Mouse (Mus musculus) neural tube, embryonic 11.5 days (tissue): ENCODE measurements around the gene Ftcd. TPM values are rescaled to one million over a fixed set of nuclear protein-coding genes. Genes with fewer than 3 reads are reported as not detected.

Experiments
- polyA plus RNA-seq: library from polyadenylated mRNA; unstranded; fragments of >200 nt; fragmentation: Nextera tagmentation; extraction: Ambion mirVana; gene quantifications from 2 replicates; pipeline ENCODE4 v1.2.1, GENCODE M21; 2014

The Ftcd gene
- polyA plus RNA-seq, 1 experiment from 2014 or later: not detected

Other genes starting within 250 kb of the Ftcd start
- gene Dip2a, start 230.4 kb upstream of the Ftcd start, polyA plus RNA-seq: 4.3 and 4.7 TPM in 2 replicates
- not detected in 2 replicates for gene AC141477.1, start 135.2 kb upstream of the Ftcd start, polyA plus RNA-seq
- gene Pcnt, start 132.9 kb upstream of the Ftcd start, polyA plus RNA-seq: 15.6 and 16.9 TPM in 2 replicates
- gene 2610028H24Rik, start 126.6 kb upstream of the Ftcd start, polyA plus RNA-seq: not detected in 2 replicates
- gene Mcm3ap, start 106.7 kb upstream of the Ftcd start, polyA plus RNA-seq: 75.1 and 79.7 TPM in 2 replicates
- 5.6 and 5.9 TPM in 2 replicates for gene Ybey, start 106.5 kb upstream of the Ftcd start, polyA plus RNA-seq
- gene Lss, start 44.1 kb upstream of the Ftcd start, polyA plus RNA-seq: 47.9 and 60.9 TPM in 2 replicates
- not detected in 2 replicates for gene Spatc1l, start 13.4 kb upstream of the Ftcd start, polyA plus RNA-seq
- 10.3 and 11.6 TPM in 2 replicates for gene Col6a2, start 48.0 kb downstream of the Ftcd start, polyA plus RNA-seq
- 12.6 and 13.2 TPM in 2 replicates for gene Col6a1, start 150.5 kb downstream of the Ftcd start, polyA plus RNA-seq